Comparison of ENCODE assay signal across 18 mouse cellular contexts in the genomic region with DNA sequence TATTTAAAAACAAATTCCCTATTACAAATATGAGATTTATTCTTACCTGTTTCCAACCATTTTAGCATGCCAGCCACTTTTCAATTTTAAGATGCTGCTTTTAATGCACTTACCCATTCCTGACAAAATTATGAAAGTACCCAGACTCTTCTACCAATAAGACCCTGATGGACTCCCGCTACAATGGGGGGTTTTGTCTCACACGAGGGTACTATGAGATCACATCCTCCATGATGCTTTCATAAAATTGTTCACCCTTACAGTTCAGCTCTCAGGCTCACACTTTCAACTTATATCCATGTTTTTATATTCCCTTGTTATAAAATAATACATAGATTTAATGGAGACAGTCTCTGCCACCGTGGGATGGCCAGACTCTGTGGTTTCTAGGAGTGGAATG.
"Had no signal": no experiment of that assay in that cellular context is flagged by ENCODE, and none has a peak within 500 bp of the region (broad histone marks: within the 10 kb centered on the region; RNA-seq: fewer than 3 reads in every experiment).

No protein-coding gene starts in this region.

- DNase-seq: liver, postnatal 0 days; lung, adult 2 months; lung, postnatal 14 days; lung, postnatal 36 days; right cerebral cortex, postnatal 14 days; thymus, adult 2 months; thymus, postnatal 25 days; thymus, postnatal 4 days had no signal

- H3K27ac ChIP-seq: lung, embryonic 15.5 days; macrophage; midbrain, embryonic 13.5 days; midbrain, embryonic 15.5 days; neural tube, embryonic 12.5 days; stomach, embryonic 15.5 days; stomach, postnatal 0 days had no signal

- ATAC-seq: liver, postnatal 0 days; lung, postnatal 0 days; midbrain, embryonic 15.5 days had no signal

- H3K4me1 ChIP-seq: lung, embryonic 15.5 days; megakaryocyte, embryonic 14.5 days; neural tube, embryonic 12.5 days; stomach, embryonic 15.5 days had no signal

- H3K4me2 ChIP-seq: lung, embryonic 15.5 days; midbrain, embryonic 11.5 days; midbrain, embryonic 13.5 days; midbrain, embryonic 15.5 days; neural tube, embryonic 12.5 days; stomach, embryonic 15.5 days had no signal

- H3K4me3 ChIP-seq: lung, embryonic 15.5 days; megakaryocyte, embryonic 14.5 days; midbrain, embryonic 13.5 days; midbrain, embryonic 15.5 days; neural tube, embryonic 12.5 days; stomach, embryonic 15.5 days had no signal

- H3K9me3 ChIP-seq: lung, embryonic 15.5 days; midbrain, embryonic 13.5 days; midbrain, embryonic 15.5 days; neural tube, embryonic 12.5 days; stomach, embryonic 15.5 days had no signal

- H3K27me3 ChIP-seq: lung, embryonic 15.5 days; megakaryocyte, embryonic 14.5 days; midbrain, embryonic 13.5 days; midbrain, embryonic 15.5 days; neural tube, embryonic 12.5 days; stomach, embryonic 15.5 days had no signal

- H3K36me3 ChIP-seq: lung, embryonic 15.5 days; midbrain, embryonic 13.5 days; midbrain, embryonic 15.5 days; neural tube, embryonic 12.5 days; stomach, embryonic 15.5 days had no signal

- H3K9ac ChIP-seq: liver, postnatal 0 days; lung, embryonic 15.5 days; midbrain, embryonic 13.5 days; midbrain, embryonic 15.5 days; neural tube, embryonic 12.5 days; stomach, embryonic 15.5 days had no signal
